Mouse (Mus musculus): ENCODE data around the gene Ddx5.
"Not testable (repeated sequence)": the region's sequence is repeated elsewhere in the genome, so short reads cannot be mapped to it uniquely, and the experiment has no call there.

The Ddx5 gene

DNA sequence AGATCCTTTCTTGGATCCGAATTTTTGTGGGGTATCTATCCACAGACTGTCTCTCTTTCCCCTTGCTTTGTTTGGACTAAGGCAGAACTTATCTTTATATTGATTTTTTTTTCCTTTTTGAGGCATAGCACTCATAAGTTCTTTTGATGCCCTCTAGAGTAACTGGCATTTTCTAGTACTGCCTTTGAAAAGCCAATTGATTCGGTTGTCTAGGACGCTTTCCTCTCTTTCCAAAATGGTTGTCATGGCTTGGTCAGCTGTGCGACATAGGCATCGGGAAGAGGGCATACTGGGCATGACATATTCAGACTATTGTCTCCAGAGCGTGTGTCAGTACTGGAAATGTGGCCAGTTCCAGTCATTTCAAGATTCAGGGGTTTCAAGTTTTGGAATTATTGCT lies 664 bp upstream of the Ddx5 start:
- no peak for DNase-seq (ENCODE audit: low read depth, low spot score)

- peak; percentile 97 for DNase-seq (ENCODE audit: low read depth, low spot score)
Observed at GRCm38 (mm10) chr11:106788026-106788774, 785 bp downstream of the Ddx5 start.

GRCm38 (mm10) chr11:106787131-106788025 lies 1.6 kb downstream of the Ddx5 start:
- peak; percentile 82 for DNase-seq (ENCODE audit: low read depth, low spot score)

DNA sequence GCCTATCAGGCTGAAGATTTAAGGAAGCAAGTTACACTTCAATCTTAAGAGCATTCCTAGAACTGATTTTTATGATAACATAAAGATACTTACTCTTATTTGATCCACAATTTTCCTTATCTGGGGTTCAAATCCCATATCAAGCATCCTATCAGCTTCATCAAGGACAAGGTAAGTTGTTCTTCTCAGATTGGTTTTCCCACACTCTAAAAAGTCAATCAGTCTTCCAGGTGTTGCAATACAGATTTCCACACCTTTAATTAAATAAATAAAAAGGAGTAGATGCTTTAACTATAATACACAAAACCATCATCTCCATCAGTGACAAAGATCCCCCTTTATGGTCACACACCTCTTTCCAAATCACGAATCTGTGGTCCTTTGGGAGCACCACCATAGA lies 3.9 kb downstream of the Ddx5 start:
- DNase-seq (ENCODE audit: low read depth, low spot score): no peak

GRCm38 (mm10) chr11:106784476-106784875 lies 4.5 kb downstream of the Ddx5 start:
- no peak for DNase-seq (ENCODE audit: low read depth, low spot score)

DNA sequence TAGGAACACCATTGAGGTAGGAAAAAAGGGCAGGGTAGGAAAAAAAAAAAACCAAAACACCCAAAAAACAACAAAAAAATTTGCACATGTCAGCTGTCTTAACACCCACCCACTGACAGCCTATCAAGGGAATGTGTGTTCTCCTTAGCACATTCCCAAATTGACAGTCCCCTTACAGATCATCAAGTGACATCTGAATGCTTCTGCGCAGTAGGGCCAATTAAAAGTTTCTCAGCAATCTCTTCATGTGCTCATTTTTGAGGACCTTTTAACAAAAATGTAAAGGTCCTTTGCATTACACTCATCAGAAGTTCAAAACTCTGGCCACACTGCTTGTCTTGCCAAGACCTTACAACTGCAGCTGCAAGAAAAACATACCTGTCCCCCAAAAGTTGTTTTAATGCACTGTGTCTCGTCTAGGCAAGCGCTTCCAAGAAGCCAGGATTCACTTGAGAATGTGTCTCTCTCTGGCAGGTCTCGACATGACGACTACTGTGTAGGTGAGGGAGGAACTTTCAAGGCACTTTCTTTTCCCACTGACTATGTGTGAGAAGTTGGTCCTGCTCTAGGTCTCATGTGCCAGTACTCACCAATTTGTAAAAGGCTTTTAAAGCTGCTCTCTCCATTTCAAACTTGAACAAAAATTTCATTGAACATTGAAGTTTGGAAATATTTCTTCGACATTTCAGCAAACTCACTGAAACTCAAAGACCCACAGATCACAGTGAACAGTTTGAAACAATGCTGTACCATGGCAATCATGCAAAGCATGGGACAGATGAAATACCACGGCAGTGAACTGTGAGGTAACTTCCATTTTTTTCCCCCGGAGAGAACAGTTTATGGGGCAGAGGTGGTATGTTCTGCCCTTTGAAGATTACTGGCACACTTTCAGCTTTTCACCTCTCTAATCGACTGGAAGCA lies 5.9 kb downstream of the Ddx5 start:
- no peak for DNase-seq (ENCODE audit: low read depth, low spot score)

GRCm38 (mm10) chr11:106782271-106782670 lies 6.7 kb downstream of the Ddx5 start:
- DNase-seq (ENCODE audit: low read depth, low spot score): not testable (repeated sequence)

DNA sequence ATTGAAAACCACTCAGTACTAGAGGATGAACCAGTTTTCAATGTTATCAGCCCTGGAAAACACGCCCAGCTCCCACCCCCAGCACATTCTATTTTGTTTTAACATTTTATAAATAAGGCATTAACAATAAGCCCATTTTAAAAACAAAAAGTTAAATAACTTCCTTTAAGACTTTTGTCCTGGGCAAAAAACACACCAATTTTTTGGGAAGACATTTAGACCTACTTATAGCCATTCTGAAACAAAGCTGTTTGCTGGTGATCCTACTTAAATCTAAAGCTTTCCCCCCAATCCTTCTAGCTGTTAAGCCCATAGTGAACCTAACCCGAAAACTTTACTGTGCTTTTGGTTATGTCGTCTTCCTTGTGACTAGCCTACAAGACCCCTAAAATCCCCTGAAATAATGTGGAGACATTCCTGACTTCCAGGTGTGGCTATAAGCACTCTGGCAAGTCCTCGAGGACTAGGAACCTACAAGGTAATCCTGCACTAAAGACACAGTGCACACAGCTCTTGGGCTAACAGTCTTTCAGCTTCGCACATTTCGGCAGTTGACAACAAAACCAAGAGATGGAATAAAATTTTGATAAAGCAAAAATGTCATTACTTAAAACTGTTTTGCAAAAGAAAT lies 8.3 kb downstream of the Ddx5 start:
- DNase-seq (ENCODE audit: low read depth, low spot score): no peak

DNA sequence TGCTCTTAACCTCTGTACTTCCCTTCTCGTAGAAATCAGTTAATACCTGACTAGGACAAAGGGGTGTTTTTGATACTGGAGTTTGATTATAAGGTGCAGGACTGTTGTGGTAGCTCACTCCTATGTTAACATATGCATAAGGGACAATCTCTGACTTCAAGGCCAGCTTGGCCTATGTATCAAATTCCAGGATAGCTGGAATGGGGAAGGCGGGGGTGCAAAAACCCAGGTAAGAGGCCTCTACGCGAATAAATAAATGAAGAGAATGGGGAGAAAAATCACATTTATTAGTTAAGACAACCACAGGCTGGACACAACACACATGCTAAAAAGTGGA lies 8.9 kb downstream of the Ddx5 start:
- DNase-seq (ENCODE audit: low read depth, low spot score): no peak

DNA sequence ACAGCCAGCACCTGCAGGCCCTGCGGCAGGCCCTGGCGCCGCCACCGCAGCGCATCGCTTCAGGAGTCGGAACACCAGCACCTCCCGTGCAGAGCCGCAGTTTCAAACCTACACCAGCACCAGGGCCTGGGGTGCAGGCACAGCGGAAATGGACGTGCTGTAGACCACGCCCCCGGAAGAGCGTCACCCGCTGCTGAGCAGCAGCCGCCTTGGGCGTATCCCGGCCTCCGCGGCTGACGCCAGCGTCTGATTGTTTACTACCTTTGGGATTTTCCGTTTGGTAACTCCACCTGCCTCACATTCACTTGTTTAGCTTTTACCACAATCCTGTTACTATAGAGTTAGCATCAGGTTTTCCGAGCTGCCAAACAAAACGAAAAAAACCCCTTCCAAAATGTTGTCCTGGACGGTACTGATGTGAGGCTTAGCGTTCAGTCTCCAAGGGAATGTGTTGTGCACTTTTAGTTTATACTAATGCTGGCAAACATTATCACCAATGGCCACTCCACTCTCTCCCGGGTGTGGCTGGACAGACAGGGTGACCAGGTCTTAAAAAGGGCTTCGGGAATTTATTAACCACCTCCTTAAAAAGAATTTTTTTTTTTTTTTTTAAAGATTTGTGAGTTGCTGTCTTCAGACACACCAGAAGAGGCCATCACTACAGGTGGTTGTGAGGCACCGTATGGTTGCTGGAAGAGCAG lies 9.4 kb downstream of the Ddx5 start, which contains the start of gene Polg2:
Polg2 (minus strand) TSS at position 150 of the 701 bp plus-strand sequence.
- DNase-seq (ENCODE audit: low read depth, low spot score): peak; percentile 81

- DNase-seq (ENCODE audit: low read depth, low spot score): no peak
Observed at GRCm38 (mm10) chr11:106778589-106779387, 10.2 kb downstream of the Ddx5 start.

DNA sequence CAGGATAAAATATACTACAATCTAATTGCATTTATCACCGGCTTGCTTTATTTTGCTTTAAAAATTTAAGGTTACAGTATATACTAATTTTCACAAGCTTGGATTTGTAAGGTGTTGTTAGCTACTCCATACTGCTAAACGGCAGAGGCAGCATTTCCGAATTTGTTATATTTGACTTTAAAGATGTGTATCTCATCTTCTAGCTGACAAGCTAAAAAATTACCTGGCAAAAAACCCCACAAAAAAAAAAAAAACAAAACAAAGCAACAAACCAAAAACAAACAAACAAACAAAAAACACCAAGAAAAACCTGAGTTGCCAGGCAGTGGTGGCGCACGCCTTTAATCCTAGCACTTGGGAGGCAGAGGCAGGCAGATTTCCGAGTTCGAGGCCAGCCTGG lies 10.9 kb downstream of the Ddx5 start:
- no peak for DNase-seq (ENCODE audit: low read depth, low spot score)

GRCm38 (mm10) chr11:106777395-106777794 lies 11.6 kb downstream of the Ddx5 start:
- no peak for DNase-seq (ENCODE audit: low read depth, low spot score)

- no peak for DNase-seq (ENCODE audit: low read depth, low spot score)
Observed at GRCm38 (mm10) chr11:106776960-106777359, 12.0 kb downstream of the Ddx5 start.

- DNase-seq (ENCODE audit: low read depth, low spot score): no peak
Observed at GRCm38 (mm10) chr11:106773061-106773460, 15.9 kb downstream of the Ddx5 start.

GRCm38 (mm10) chr11:106770195-106770974 lies 18.6 kb downstream of the Ddx5 start:
- no peak for DNase-seq (ENCODE audit: low read depth, low spot score)

DNA sequence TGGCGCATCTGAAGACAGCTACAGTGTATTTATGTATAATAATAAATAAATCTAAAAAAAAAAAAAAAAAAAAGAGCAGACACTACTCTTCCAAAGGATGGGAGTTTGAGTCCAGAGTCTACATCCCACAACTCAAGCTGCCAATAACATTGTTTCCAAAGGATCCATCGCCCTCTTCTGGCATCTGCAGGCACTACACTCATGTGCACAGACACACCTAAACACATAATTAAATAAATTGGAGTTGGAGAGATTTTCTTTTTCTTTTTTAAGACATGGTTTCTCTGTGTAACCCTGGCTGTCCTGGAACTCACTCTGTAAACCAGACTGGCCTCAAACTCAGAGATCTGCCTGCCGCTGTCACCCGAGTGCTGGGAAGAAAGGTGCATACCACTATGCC lies 21.5 kb downstream of the Ddx5 start:
- DNase-seq (ENCODE audit: low read depth, low spot score): no peak

GRCm38 (mm10) chr11:106766611-106767162 lies 22.3 kb downstream of the Ddx5 start:
- no peak for DNase-seq (ENCODE audit: low read depth, low spot score)

- DNase-seq (ENCODE audit: low read depth, low spot score): no peak
Observed at GRCm38 (mm10) chr11:106762800-106763185, 26.2 kb downstream of the Ddx5 start.
